Mouse (Mus musculus) spleen, postnatal 36 days (tissue): ENCODE data around the gene Gm10717.
"Not testable (repeated sequence)": the region's sequence is repeated elsewhere in the genome, so short reads cannot be mapped to it uniquely, and the experiment has no call there.

ENCODE experiments used
- DNase-seq, 2 experiments: peaks; one replicate each; pipeline ENCODE4 v3.0.0; 2022; ENCODE audit warnings: low spot score in 2 of 2, mixed read lengths in 1 of 2

Gene Gm10717

DNA sequence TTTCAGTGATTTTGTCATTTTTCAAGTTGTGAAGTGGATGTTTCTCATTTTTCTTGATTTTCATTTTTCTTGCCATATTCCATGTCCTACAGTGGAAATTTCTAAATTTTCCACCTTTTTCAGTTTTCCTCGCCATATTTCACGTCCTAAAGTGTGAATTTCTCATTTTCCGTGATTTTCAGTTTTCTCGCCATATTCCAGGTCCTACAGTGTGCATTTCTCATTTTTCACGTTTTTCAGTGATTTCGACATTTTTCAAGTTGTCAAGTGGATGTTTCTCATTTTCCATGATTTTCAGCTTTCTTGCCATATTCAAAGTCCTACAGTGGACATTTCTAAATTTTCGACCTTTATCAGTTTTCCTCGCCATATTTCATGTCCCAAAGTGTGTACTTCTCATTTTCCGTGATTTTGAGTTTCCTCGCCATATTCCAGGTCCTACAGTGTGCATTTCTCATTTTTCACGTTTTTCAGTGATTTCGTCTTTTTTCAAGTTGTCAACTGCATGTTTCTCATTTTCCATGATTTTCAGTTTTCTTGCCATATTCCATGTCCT lies at the start of gene Gm10717:
Gm10717 (plus strand) TSS at position 506 of the 556 bp plus-strand sequence.
- DNase-seq = peak; percentile 74 to 85

DNA sequence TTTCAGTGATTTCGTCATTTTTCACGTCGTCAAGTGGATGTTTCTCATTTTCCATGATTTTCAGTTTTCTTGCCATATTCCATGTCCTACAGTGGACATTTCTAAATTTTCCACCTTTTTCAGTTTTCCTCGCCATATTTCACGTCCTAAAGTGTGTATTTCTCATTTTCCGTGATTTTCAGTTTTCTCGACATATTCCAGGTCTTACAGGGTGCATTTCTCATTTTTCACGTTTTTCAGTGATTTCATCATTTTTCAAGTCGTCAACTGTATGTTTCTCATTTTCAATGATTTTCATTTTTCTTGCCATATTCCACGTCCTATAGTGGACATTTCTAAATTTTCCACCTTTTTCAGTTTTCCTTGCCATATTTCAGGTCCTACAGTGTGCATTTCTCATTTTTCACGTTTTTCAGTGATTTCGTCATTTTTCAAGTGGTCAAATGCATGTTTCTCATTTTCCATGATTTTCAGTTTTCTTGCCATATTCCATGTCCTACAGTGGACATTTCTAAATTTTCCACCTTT lies 24.7 kb upstream of the Gm10717 start, which contains the start of gene Gm10722:
Gm10722 (plus strand) TSS at position 478 of the 528 bp plus-strand sequence.
- peak; percentile 9 to 26 for DNase-seq

DNA sequence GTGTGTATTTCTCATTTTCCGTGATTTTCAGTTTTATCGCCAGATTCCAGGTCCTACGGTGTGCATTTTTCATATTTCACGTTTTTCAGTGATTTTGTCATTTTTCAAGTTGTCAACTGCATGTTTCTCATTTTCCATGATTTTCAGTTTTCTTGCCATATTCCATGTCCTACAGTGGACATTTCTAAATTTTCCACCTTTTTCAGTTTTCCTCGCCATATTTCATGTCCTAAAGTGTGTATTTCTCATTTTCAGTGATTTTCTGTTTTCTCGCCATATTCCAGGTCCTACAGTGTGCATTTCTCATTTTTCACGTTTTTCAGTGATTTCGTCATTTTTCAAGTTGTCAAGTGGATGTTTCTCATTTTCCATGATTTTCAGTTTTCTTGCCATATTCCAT lies 24.2 kb upstream of the Gm10717 start:
- peak; percentile 49 to 55 for DNase-seq

DNA sequence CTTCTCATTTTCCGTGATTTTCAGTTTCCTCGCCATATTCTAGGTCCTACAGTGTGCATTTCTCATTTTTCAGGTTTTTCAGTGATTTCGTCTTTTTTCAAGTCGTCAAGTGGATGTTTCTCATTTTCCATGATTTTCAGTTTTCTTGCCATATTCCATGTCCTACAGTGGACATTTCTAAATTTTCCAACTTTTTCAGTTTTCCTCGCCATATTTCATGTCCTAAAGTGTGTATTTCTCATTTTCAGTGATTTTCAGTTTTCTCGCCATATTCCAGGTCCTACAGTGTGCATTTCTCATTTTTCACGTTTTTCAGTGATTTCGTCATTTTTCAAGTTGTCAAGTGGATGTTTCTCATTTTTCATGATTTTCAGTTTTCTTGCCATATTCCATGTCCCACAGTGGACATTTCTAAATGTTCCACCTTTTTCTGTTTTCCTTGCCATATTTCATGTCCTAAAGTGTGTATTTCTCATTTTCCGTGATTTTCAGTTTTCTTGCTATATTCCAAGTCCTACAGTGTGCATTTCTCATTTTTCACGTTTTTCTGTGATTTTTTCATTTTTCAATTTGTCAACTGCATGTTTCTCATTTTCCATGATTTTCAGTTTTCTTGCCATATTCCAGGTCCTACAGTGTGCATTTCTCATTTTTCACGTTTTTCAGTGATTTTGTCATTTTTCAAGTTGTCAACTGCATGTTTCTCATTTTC lies 23.1 kb upstream of the Gm10717 start:
- DNase-seq = peak; percentile 100

DNA sequence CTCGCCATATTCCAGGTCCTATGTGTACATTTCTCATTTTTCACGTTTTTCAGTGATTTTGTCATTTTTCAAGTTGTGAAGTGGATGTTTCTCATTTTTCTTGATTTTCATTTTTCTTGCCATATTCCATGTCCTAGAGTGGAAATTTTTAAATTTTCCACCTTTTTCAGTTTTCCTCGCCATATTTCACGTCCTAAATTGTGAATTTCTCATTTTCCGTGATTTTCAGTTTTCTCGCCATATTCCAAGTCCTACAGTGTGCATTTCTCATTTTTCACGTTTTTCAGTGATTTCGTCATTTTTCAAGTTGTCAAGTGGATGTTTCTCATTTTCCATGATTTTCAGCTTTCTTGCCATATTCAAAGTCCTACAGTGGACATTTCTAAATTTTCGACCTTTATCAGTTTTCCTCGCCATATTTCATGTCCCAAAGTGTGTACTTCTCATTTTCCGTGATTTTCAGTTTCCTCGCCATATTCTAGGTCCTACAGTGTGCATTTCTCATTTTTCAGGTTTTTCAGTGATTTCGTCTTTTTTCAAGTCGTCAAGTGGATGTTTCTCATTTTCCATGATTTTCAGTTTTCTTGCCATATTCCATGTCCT lies 22.3 kb upstream of the Gm10717 start, which contains the start of gene Gm11168:
Gm11168 (plus strand) TSS at position 553 of the 603 bp plus-strand sequence.
- DNase-seq = peak in 1 of 2 experiments; percentile 26

DNA sequence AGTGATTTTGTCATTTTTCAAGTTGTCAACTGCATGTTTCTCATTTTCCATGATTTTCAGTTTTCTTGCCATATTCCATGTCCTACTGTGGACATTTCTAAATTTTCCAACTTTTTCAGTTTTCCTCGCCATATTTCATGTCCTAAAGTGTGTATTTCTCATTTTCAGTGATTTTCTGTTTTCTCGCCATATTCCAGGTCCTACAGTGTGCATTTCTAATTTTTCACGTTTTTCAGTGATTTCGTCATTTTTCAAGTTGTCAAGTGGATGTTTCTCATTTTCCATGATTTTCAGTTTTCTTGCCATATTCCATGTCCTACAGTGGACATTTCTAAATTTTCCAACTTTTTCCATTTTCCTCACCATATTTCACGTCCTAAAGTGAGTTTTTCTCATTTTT lies 19.0 kb upstream of the Gm10717 start:
- DNase-seq = not testable (repeated sequence)

DNA sequence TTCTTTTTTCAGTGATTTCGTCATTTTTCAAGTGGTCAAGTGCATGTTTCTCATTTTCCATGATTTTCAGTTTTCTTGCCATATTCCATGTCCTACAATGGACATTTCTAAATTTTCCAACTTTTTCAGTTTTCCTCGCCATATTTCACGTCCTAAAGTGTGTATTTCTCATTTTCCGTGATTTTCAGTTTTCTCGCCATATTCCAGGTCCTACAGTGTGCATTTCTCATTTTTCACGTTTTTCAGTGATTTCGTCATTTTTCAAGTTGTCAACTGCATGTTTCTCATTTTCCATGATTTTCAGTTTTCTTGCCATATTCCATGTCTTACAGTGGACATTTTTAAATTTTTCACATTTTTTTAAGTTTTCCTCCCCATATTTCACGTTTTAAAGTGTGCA lies 18.6 kb upstream of the Gm10717 start:
- peak; percentile 89 to 94 for DNase-seq

DNA sequence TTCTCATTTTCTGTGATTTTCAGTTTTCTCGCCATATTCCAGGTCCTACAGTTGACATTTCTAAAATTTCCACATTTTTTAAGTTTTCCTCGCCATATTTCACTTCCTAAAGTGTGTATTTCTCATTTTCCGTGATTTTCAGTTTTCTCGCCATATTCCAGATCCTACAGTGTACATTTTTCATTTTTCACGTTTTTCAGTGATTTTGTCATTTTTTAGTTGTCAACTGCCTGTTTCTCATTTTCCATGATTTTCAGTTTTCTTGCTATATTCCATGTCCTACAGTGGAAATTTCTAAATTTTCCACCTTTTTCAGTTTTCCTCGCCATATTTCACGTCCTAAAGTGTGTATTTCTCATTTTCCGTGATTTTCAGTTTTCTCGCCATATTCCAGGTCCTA lies 17.9 kb upstream of the Gm10717 start:
- not testable (repeated sequence) for DNase-seq

DNA sequence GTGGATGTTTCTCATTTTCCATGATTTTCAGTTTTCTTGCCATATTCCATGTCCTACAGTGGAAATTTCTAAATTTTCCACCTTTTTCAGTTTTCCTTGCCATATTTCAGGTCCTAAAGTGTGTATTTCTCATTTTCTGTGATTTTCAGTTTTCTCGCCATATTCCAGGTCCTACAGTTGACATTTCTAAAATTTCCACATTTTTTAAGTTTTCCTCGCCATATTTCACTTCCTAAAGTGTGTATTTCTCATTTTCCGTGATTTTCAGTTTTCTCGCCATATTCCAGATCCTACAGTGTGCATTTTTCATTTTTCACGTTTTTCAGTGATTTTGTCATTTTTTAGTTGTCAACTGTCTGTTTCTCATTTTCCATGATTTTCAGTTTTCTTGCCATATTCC lies 15.9 kb upstream of the Gm10717 start:
- not testable (repeated sequence) for DNase-seq

DNA sequence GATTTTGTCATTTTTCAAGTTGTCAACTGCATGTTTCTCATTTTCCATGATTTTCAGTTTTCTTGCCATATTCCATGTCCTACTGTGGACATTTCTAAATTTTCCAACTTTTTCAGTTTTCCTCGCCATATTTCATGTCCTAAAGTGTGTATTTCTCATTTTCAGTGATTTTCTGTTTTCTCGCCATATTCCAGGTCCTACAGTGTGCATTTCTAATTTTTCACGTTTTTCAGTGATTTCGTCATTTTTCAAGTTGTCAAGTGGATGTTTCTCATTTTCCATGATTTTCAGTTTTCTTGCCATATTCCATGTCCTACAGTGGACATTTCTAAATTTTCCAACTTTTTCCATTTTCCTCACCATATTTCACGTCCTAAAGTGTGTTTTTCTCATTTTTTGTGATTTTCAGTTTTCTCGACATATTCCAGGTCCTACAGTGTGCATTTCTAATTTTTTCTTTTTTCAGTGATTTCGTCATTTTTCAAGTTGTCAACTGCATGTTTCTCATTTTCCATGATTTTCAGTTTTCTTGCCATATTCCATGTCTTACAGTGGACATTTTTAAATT lies 13.1 kb upstream of the Gm10717 start:
- DNase-seq = not testable (repeated sequence)

DNA sequence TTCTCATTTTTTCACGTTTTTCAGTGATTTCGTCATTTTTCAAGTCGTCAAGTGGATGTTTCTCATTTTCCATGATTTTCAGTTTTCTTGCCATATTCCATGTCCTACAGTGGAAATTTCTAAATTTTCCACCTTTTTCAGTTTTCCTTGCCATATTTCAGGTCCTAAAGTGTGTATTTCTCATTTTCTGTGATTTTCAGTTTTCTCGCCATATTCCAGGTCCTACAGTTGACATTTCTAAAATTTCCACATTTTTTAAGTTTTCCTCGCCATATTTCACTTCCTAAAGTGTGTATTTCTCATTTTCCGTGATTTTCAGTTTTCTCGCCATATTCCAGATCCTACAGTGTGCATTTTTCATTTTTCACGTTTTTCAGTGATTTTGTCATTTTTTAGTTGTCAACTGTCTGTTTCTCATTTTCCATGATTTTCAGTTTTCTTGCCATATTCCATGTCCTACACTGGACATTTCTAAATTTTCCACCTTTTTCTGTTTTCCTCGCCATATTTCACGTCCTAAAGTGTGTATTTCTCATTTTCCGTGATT lies 12.4 kb upstream of the Gm10717 start, which contains the start of gene Gm10721:
Gm10721 (plus strand) TSS at position 408 of the 547 bp plus-strand sequence.
- DNase-seq = not testable (repeated sequence)

DNA sequence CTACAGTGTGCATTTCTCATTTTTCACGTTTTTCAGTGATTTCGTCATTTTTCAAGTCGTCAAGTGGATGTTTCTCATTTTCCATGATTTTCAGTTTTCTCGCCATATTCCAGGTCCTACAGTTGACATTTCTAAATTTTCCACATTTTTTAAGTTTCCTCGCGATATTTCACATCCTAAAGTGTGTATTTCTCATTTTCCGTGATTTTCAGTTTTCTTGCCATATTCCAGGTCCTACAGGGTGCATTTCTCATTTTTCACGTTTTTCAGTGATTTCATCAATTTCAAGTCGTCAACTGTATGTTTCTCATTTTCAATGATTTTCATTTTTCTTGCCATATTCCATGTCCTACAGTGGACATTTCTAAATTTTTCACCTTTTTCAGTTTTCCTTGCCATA lies 9.9 kb upstream of the Gm10717 start, which contains the start of gene Gm10720:
Gm10720 (plus strand) TSS at position 301 of the 400 bp plus-strand sequence.
- not testable (repeated sequence) for DNase-seq

DNA sequence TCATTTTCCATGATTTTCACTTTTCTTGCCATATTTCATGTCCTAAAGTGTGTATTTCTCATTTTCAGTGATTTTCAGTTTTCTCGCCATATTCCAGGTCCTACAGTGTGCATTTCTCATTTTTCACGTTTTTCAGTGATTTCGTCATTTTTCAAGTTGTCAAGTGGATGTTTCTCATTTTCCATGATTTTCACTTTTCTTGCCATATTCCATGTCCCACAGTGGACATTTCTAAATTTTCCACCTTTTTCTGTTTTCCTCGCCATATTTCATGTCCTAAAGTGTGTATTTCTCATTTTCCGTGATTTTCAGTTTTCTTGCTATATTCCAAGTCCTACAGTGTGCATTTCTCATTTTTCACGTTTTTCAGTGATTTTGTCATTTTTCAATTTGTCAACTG lies 9.3 kb upstream of the Gm10717 start:
- peak; percentile 18 to 44 for DNase-seq

DNA sequence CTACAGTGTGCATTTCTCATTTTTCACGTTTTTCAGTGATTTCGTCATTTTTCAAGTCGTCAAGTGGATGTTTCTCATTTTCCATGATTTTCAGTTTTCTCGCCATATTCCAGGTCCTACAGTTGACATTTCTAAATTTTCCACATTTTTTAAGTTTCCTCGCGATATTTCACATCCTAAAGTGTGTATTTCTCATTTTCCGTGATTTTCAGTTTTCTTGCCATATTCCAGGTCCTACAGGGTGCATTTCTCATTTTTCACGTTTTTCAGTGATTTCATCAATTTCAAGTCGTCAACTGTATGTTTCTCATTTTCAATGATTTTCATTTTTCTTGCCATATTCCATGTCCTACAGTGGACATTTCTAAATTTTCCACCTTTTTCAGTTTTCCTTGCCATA lies 8.1 kb upstream of the Gm10717 start, which contains the start of gene Gm10719:
Gm10719 (plus strand) TSS at position 301 of the 400 bp plus-strand sequence.
- DNase-seq = not testable (repeated sequence)

DNA sequence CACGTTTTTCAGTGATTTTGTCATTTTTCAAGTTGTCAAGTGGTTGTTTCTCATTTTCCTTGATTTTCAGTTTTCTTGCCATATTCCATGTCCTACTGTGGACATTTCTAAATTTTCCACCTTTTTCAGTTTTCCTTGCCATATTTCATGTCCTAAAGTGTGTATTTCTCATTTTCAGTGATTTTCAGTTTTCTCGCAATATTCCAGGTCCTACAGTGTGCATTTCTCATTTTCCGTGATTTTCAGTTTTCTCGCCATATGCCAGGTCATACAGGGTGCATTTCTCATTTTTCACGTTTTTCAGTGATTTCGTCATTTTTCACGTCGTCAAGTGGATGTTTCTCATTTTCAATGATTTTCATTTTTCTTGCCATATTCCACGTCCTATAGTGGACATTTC lies 6.3 kb upstream of the Gm10717 start:
- DNase-seq = peak; percentile 30 to 100

DNA sequence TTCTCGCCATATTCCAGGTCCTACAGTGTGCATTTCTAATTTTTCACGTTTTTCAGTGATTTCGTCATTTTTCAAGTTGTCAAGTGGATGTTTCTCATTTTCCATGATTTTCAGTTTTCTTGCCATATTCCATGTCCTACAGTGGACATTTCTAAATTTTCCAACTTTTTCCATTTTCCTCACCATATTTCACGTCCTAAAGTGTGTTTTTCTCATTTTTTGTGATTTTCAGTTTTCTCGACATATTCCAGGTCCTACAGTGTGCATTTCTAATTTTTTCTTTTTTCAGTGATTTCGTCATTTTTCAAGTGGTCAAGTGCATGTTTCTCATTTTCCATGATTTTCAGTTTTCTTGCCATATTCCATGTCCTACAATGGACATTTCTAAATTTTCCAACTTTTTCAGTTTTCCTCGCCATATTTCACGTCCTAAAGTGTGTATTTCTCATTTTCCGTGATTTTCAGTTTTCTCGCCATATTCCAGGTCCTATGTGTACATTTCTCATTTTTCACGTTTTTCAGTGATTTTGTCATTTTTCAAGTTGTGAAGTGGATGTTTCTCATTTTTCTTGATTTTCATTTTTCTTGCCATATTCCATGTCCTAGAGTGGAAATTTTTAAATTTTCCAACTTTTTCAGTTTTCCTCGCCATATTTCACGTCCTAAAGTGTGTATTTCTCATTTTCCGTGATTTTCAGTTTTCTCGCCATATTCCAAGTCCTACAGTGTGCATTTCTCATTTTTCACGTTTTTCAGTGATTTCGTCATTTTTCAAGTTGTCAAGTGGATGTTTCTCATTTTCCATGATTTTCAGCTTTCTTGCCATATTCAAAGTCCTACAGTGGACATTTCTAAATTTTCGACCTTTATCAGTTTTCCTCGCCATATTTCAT lies 5.1 kb upstream of the Gm10717 start:
- peak; percentile 86 to 94 for DNase-seq

DNA sequence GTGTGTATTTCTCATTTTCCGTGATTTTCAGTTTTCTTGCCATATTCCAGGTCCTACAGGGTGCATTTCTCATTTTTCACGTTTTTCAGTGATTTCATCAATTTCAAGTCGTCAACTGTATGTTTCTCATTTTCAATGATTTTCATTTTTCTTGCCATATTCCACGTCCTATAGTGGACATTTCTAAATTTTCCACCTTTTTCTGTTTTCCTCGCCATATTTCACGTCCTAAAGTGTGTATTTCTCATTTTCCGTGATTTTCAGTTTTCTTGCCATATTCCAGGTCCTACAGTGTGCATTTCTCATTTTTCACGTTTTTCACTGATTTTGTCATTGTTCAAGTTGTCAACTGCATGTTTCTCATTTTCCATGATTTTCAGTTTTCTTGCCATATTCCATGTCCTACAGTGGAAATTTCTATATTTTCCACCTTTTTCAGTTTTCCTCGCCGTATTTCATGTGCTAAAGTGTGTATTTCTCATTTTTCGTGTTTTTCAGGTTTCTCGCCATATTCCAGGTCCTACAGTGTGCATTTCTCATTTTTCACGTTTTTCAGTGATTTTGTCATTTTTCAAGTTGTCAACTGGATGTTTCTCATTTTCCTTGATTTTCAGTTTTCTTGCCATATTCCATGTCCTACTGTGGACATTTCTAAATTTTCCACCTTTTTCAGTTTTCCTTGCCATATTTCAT lies 2.8 kb upstream of the Gm10717 start:
- peak; percentile 84 to 89 for DNase-seq

DNA sequence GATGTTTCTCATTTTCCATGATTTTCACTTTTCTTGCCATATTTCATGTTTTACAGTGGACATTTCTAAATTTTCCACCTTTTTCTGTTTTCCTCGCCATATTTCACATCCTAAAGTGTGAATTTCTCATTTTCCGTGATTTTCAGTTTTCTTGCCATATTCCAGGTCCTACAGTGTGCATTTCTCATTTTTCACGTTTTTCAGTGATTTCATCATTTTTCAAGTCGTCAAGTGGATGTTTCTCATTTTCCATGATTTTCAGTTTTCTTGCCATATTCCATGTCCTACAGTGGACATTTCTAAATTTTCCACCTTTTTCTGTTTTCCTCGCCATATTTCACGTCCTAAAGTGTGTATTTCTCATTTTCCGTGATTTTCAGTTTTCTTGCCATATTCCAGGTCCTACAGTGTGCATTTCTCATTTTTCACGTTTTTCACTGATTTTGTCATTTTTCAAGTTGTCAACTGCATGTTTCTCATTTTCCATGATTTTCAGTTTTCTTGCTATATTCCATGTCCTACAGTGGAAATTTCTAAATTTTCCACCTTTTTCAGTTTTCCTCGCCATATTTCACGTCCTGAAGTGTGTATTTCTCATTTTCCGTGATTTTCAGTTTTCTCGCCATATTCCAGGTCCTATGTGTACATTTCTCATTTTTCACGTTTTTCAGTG lies 1.8 kb upstream of the Gm10717 start, which contains the start of gene Gm10718:
Gm10718 (plus strand) TSS at position 236 of the 673 bp plus-strand sequence.
- DNase-seq = peak; percentile 44 to 72

DNA sequence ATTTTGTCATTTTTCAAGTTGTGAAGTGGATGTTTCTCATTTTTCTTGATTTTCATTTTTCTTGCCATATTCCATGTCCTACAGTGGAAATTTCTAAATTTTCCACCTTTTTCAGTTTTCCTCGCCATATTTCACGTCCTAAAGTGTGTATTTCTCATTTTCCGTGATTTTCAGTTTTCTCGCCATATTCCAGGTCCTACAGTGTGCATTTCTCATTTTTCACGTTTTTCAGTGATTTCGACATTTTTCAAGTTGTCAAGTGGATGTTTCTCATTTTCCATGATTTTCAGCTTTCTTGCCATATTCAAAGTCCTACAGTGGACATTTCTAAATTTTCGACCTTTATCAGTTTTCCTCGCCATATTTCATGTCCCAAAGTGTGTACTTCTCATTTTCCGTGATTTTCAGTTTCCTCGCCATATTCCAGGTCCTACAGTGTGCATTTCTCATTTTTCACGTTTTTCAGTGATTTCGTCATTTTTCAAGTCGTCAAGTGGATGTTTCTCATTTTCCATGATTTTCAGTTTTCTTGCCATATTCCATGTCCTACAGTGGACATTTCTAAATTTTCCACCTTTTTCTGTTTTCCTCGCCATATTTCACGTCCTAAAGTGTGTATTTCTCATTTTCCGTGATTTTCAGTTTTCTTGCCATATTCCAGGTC lies 1.1 kb upstream of the Gm10717 start:
- peak; percentile 87 to 91 for DNase-seq
